Mouse (Mus musculus) intestine, postnatal 0 days (tissue): Measurements from ENCODE around the gene R3hdm4. TPM values are rescaled to one million over a fixed set of nuclear protein-coding genes. Genes with fewer than 3 reads are reported as not detected.

Source experiments
- ATAC-seq: fragments of 200-750 bp; cut with Nextera tagmentation; 2 replicates; pipeline ENCODE4 v1.8.0; 2017; ENCODE audit warnings: mild to moderate bottlenecking, moderate TSS enrichment, moderate library complexity
- H3K27ac ChIP-seq: fragments of 300-500 bp; sonication (generic); 2 replicates; pipeline ENCODE4 v1.5.1; 2014; ENCODE audit warnings: mild to moderate bottlenecking, low read depth, low read length, moderate library complexity
- H3K27me3 ChIP-seq: fragments of 300-500 bp; sonication (generic); replicated peaks from 2 replicates; pipeline ENCODE4 v1.6.1; 2014; ENCODE audit warnings: low read length, mixed read lengths; ENCODE audit not compliant: control insufficient read depth, insufficient read depth
- H3K36me3 ChIP-seq: fragments of 300-500 bp; sonication (generic); 2 replicates; pipeline ENCODE4 v1.6.1; 2014; ENCODE audit warnings: mild to moderate bottlenecking, moderate library complexity; ENCODE audit not compliant: control insufficient read depth, insufficient read depth
- H3K4me1 ChIP-seq: fragments of 300-500 bp; sonication (generic); replicated peaks from 2 replicates; pipeline ENCODE4 v1.6.1; 2014; ENCODE audit warnings: antibody characterized with exemption, low read length, mixed read lengths; ENCODE audit not compliant: control insufficient read depth, insufficient read depth
- H3K4me2 ChIP-seq: fragments of 300-500 bp; sonication (generic); replicated peaks from 2 replicates; pipeline ENCODE4 v1.6.1; 2014; ENCODE audit warnings: low read depth, mild to moderate bottlenecking, moderate library complexity
- H3K4me3 ChIP-seq: fragments of 300-500 bp; sonication (generic); 2 replicates; pipeline ENCODE4 v1.5.1; 2014; ENCODE audit warnings: low read depth, low read length
- H3K9ac ChIP-seq: fragments of 300-500 bp; sonication (generic); 2 replicates; pipeline ENCODE4 v1.6.1; 2014; ENCODE audit warnings: mild to moderate bottlenecking, low read depth, low read length
- H3K9me3 ChIP-seq: fragments of 300-500 bp; sonication (generic); 2 replicates; pipeline ENCODE4 v1.6.1; 2016; ENCODE audit warnings: mixed run types; ENCODE audit not compliant: control insufficient read depth
- CTCF ChIP-seq: sonication (generic); IDR thresholded peaks from 2 replicates; pipeline ENCODE4 v1.5.1; 2016; ENCODE audit warnings: low read depth, mild to moderate bottlenecking, control low read depth, antibody characterized with exemption, moderate library complexity
- WGBS: fragments of 180-500 bp; shearing (Covaris S2); extraction: QIAGEN DNeasy Blood & Tissue Kit; methylation state at CpG from one replicate; pipeline ENCODE4 v1.1.7; 2014; 5-methylcytosine and 5-hydroxymethylcytosine counted together
- polyA plus RNA-seq: library from polyadenylated mRNA; unstranded; fragments of >200 nt; fragmentation: Nextera tagmentation; extraction: Ambion mirVana; gene quantifications from 2 replicates; pipeline ENCODE4 v1.2.1, GENCODE M21; 2015

Gene R3hdm4
- polyA plus RNA-seq, 1 experiment from 2014 or later = 62.0 TPM

DNA sequence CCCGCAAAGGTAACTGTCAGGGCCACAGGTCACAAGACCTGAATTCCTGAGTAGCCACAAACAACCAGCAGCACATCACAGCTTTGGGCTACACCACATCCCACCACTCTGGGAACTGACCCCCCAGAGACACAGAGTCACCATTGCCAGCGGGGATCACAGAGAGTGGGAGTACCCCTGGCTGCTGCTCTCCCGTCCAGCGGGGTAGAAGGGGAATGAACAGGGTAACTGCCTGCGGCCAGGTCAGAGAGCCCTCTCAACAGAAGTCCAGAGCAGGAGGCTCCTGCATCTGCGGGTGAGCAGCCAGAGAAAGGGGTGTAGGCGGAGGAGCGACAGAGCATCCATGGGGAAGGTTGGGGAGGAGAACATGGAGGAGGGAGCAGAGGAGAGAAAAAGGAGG, 4.9 kb downstream of the R3hdm4 start:
- ATAC-seq = no peak
- Histone ChIP-seq H3K4me3 (peak overlapping the region; percentile 64), H3K9ac (peak overlapping the region; percentile 87), H3K4me1 (0 out of 2 replicates have a peak, but pooled peaks cover 7% of the 10 kb centered on the region), H3K36me3 (no peaks in the 10 kb centered on the region; the same call in 1 of the 2 replicates), H3K9me3 (no peaks in the 10 kb centered on the region), H3K27me3 (peaks cover 26% of the 10 kb centered on the region), H3K4me2 (peak overlapping the region; percentile 96), H3K27ac (0 out of 2 replicates have a peak overlapping the region, but pooled peaks have one; percentile 73)
- no peak for TF ChIP-seq CTCF
- 13% methylated on average over 8 of the region's 8 CpGs for WGBS

DNA sequence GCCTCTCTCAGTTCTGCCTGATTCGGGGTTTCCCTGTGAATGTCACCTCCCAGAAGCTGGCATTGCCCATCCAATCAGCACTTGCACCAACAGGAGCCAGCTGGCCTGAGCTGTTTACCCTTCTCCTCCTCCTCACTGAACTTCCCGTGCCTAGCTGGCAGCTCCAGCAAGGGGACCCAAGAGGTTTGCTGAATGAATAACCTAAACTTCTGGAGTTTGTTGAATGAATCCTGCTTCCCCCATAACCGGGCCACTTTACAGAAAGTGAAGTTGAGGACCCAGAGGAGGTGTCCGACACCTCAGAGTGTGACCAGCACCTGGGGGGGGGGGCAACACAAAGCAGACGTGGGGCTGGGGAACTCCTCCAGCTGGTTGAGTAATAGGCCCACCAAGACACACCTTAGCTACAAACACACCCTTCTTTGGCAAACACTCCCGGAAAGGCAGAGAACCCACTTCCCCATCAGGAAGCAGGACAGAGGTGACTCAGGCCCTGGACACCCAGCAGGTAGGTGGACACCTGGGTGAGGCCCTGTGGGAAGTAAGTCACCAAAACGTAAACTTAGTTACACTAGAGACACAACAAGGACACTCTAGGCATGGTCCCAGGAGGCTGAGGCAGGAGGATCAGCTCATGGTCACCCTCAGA, 5.9 kb downstream of the R3hdm4 start:
- Histone ChIP-seq H3K27me3 (peaks cover 15% of the 10 kb centered on the region), H3K27ac (no peak overlapping the region), H3K4me2 (peak overlapping the region; percentile 96), H3K9me3 (no peaks in the 10 kb centered on the region), H3K4me1 (0 out of 2 replicates have a peak, but pooled peaks cover 7% of the 10 kb centered on the region), H3K4me3 (no peak overlapping the region), H3K36me3 (peaks cover 7% of the 10 kb centered on the region), H3K9ac (peak overlapping the region; percentile 8; the same call in 1 of the 2 replicates)
- no peak for TF ChIP-seq CTCF
- 44% methylated on average over 7 of the region's 7 CpGs for WGBS
- peak; percentile 34; the same call in 1 of the 2 replicates for ATAC-seq

GRCm38 (mm10) chr10:79914131-79914947, 6.7 kb downstream of the R3hdm4 start:
- no peak for ATAC-seq
- 65% methylated on average over 9 of the region's 11 CpGs for WGBS
- Histone ChIP-seq H3K4me2 (0 out of 2 replicates have a peak overlapping the region, but pooled peaks have one; percentile 6), H3K4me3 (no peak overlapping the region), H3K4me1 (0 out of 2 replicates have a peak, but pooled peaks cover 7% of the 10 kb centered on the region), H3K27ac (no peak overlapping the region), H3K9ac (no peak overlapping the region), H3K9me3 (no peaks in the 10 kb centered on the region), H3K36me3 (peaks cover 7% of the 10 kb centered on the region), H3K27me3 (peaks cover 12% of the 10 kb centered on the region)
- TF ChIP-seq CTCF = no peak

DNA sequence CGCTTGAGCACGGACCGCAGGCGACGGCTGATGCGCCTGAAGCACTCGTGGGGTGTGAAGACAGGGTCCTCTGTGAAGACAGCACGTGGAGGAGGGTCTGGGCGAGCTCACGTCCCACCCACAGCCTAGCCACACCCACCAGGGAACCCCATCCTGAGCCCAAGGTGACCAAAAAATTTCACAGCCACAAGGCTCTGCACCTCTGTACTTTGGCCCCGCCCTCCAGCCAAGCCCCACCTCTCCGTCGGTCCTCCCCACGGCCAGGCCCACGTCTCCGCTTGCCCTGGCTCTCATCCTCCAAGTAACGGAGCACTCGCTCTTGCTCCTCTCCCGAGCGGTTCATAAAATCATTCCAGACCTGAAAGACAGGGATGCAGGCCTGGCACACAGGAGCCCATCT, 8.6 kb downstream of the R3hdm4 start:
- Histone ChIP-seq H3K9ac (no peak overlapping the region), H3K4me1 (0 out of 2 replicates have a peak, but pooled peaks cover 7% of the 10 kb centered on the region), H3K4me3 (no peak overlapping the region), H3K9me3 (no peaks in the 10 kb centered on the region), H3K4me2 (no peak overlapping the region), H3K36me3 (peaks cover 7% of the 10 kb centered on the region), H3K27ac (no peak overlapping the region), H3K27me3 (no peaks in the 10 kb centered on the region)
- WGBS = 75% methylated on average over 20 of the region's 20 CpGs
- TF ChIP-seq CTCF = no peak
- no peak for ATAC-seq

DNA sequence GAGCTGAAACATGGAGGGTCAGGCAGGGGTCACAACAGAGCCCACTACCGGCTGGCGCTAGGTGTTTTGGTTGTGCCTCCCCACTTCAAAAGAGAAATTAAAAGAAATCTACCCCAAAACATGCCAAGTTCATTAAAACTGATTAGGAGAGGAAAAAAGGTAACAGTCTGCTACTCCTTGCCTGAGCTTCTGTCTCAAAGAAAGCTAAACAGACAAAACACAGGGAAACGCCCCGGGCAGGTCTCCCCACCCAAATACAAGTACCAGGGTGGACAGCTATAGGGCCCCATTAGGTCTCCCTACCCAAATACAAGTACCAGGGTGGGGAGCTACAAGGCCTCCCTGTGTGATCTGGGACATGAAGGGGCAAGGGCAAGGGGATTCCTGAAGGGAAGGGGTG, 10.5 kb downstream of the R3hdm4 start, which contains the start of gene Gm26602:
Gm26602 (plus strand) TSS at position 301 of the 400 bp plus-strand sequence.
- Histone ChIP-seq H3K4me3 (no peak within 1 kb of the TSS), H3K36me3 (peaks cover 21% of the 10 kb centered on the region), H3K27me3 (no peaks in the 10 kb centered on the region), H3K4me2 (no peak within 1 kb of the TSS), H3K27ac (peak within 1 kb of the TSS; percentile 71; the same call in 1 of the 2 replicates), H3K9me3 (no peaks in the 10 kb centered on the region), H3K4me1 (no peaks in the 10 kb centered on the region), H3K9ac (no peak within 1 kb of the TSS)
- WGBS = 100% methylated on average over 4 of the region's 4 CpGs
- TF ChIP-seq CTCF = no peak
- no peak for ATAC-seq
